Mouse (Mus musculus) G1E (cell line): Measurements from ENCODE around the gene Dnttip1. TPM values are rescaled to one million over a fixed set of nuclear protein-coding genes. Genes with fewer than 3 reads are reported as not detected.

Experiments used
- ATAC-seq: 2 replicates; pipeline ENCODE4 v1.8.0; 2016; ENCODE audit warnings: mild to moderate bottlenecking; ENCODE audit not compliant: insufficient number of reproducible peaks, poor library complexity, low FRiP score, severe bottlenecking; ENCODE audit errors: extremely low read depth
- DNase-seq: peaks from one replicate; pipeline ENCODE4 v3.0.0; 2012; ENCODE audit warnings: low spot score
- H3K27me3 ChIP-seq: 2 replicates; pipeline ENCODE4 v1.6.1; 2012; ENCODE audit warnings: mild to moderate bottlenecking, low read length, inconsistent platforms; ENCODE audit not compliant: insufficient read depth
- H3K36me3 ChIP-seq: replicated peaks from 2 replicates; pipeline ENCODE3; 2012; ENCODE audit warnings: mild to moderate bottlenecking, inconsistent platforms
- H3K4me1 ChIP-seq: 2 replicates; pipeline ENCODE4 v1.6.1; 2012; ENCODE audit warnings: low read depth, low read length, inconsistent platforms, mixed read lengths; ENCODE audit not compliant: insufficient read depth
- H3K4me3 ChIP-seq: 2 replicates; pipeline ENCODE4 v1.5.1; 2012; ENCODE audit warnings: low read depth, mild to moderate bottlenecking, inconsistent platforms, low read length, moderate library complexity, mixed read lengths
- H3K9me3 ChIP-seq: replicated peaks from 2 replicates; pipeline ENCODE4 v1.6.1; 2012; ENCODE audit warnings: inconsistent platforms
- CTCF ChIP-seq: IDR thresholded peaks from 2 replicates; pipeline ENCODE4 v1.5.1; 2012; ENCODE audit warnings: low read depth, low read length, inconsistent platforms, mixed read lengths
- GATA1 ChIP-seq: IDR thresholded peaks from 2 replicates; pipeline ENCODE4 v1.6.1; 2012; ENCODE audit warnings: borderline replicate concordance, low read length, inconsistent platforms, mixed read lengths
- GATA2 ChIP-seq: IDR thresholded peaks from 2 replicates; pipeline ENCODE4 v1.6.1; 2012; ENCODE audit warnings: low read depth, low read length, inconsistent platforms, borderline replicate concordance
- POLR2AphosphoS5 ChIP-seq: IDR thresholded peaks from 2 replicates; pipeline ENCODE4 v1.6.1; 2012; ENCODE audit warnings: low read depth, low read length, inconsistent platforms; ENCODE audit not compliant: insufficient replicate concordance
- TAL1 ChIP-seq: conservative IDR thresholded peaks from 2 replicates; pipeline ENCODE4 v1.6.1; 2012; ENCODE audit warnings: low read depth, low read length, inconsistent platforms, mixed read lengths
- polyA plus RNA-seq: library from polyadenylated mRNA; stranded (reverse); fragments of >175 nt; gene quantifications from 2 replicates; pipeline ENCODE4 v1.2.3, GENCODE M21; 2012
- total RNA-seq, 2 experiments: library from RNA; stranded (forward) in 1 of 2; stranded (reverse) in 1 of 2; fragments of 200-1000 nt in 1 of 2; fragments of >200 nt in 1 of 2; fragmentation: Nextera tagmentation in 1 of 2; gene quantifications; 2 replicates each; pipeline ENCODE4 v1.2.3; 2014 to 2017

Dnttip1 gene
- total and polyA plus RNA-seq, 3 experiments, result 23.8 to 122 (median 86.2) TPM

DNA sequence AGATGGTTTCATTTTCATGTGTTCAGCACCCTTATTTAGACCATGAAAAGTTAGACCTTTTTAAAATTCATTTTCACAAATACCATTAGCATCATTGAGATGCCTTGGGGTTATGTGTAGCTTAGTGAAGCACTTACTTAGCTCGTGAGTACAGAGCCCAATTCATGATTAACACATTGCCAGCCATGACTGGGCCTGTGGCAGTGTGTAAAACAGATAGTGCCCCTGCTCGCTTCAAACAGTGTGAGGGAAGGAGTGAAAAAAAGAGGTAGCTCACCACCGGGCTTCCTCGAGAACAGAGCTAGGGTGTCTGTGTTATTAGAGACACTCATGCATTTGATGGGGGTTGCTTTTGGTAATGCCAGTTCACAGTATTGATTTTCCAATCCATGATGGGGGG is 2.4 kb downstream of the Dnttip1 start:
- H3K36me3 ChIP-seq, result peaks cover 63% of the 10 kb centered on the region
- no peaks in the 10 kb centered on the region for H3K9me3 ChIP-seq
- no peak overlapping the region for H3K4me3 ChIP-seq
- DNase-seq (no peak), ATAC-seq (no peak)
- no peak for TF ChIP-seq POLR2AphosphoS5
- TF ChIP-seq GATA1, result no peak
- TF ChIP-seq GATA2, result no peak
- TF ChIP-seq TAL1, result no peak
- no peak for TF ChIP-seq CTCF
- peaks cover 28% of the 10 kb centered on the region for H3K4me1 ChIP-seq
- H3K27me3 ChIP-seq, result peaks cover 4% of the 10 kb centered on the region

DNA sequence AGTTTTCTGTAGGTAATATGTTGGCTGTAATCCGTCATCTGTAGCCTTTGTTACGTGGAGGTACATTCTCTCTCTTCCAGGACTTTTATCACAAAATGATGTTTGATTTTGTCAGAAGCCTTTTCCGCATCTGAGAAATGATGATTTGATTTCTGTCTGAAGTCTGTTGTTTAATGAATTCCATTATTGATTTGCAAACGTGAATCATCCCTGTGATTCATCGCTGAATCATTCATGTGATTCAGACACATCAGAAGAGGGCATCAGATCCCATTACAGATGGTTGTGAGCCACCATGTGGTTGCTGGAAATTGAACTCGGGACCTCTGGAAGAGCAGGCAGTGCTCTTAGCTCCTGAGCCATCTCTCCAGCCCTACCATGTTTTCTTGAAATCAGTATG is 3.2 kb downstream of the Dnttip1 start:
- peaks cover 28% of the 10 kb centered on the region for H3K4me1 ChIP-seq
- DNase-seq, result no peak
- TF ChIP-seq GATA1 (no peak), GATA2 (no peak), CTCF (no peak), TAL1 (no peak), POLR2AphosphoS5 (no peak)
- H3K27me3 ChIP-seq, result no peaks in the 10 kb centered on the region
- no peak overlapping the region for H3K4me3 ChIP-seq
- peaks cover 71% of the 10 kb centered on the region for H3K36me3 ChIP-seq
- no peaks in the 10 kb centered on the region for H3K9me3 ChIP-seq
- ATAC-seq, result no peak

DNA sequence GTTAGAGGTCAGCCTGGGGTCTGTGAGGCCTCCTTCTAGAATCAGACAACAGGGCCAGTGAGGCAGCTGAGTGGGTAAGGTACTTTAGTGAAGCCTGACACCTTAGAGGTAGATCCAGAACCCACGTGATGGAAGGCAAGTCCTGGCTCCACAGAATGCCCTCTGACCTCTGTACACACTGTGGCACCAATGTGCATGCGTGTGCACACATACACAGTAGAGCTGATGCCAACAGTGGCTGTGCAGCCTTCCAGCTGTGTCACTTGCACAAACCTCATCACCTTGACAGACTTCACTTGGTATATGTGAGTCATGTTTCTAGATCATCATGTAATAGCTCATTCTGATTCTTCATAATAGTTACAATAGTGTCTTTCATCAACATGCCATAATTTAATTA is 6.7 kb downstream of the Dnttip1 start:
- no peak overlapping the region for H3K4me3 ChIP-seq
- no peak for TF ChIP-seq POLR2AphosphoS5
- no peak for TF ChIP-seq GATA2
- no peak for TF ChIP-seq GATA1
- TF ChIP-seq TAL1, result no peak
- TF ChIP-seq CTCF, result no peak
- H3K36me3 ChIP-seq, result peaks cover 99% of the 10 kb centered on the region
- DNase-seq (no peak), ATAC-seq (no peak)
- H3K4me1 ChIP-seq, result peaks cover 11% of the 10 kb centered on the region
- no peaks in the 10 kb centered on the region for H3K9me3 ChIP-seq
- no peaks in the 10 kb centered on the region for H3K27me3 ChIP-seq

DNA sequence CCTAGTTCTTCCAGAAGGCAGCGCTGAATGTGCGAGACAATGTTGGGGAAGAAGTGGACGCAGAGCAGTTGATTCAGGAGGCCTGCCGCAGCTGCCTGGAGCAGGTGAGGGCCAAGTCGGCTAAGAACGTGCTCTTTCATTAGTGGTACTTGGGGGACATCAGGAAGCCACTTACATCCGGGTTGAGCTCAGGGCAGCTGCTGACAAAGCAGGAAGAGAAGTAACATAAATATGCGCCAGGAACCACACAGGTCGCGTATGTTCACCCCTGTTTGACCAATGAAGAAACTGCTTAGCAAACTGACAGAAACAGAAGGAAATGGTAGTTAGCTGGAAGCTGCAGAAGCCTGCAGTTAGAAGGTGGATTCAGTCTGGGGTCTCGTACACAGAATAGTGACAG is 8.3 kb downstream of the Dnttip1 start:
- TF ChIP-seq GATA2, result no peak
- TF ChIP-seq POLR2AphosphoS5, result no peak
- no peak for TF ChIP-seq CTCF
- no peak for TF ChIP-seq GATA1
- no peak for TF ChIP-seq TAL1
- no peaks in the 10 kb centered on the region for H3K27me3 ChIP-seq
- DNase-seq, result no peak
- H3K9me3 ChIP-seq, result no peaks in the 10 kb centered on the region
- ATAC-seq, result no peak
- H3K36me3 ChIP-seq, result peaks cover 99% of the 10 kb centered on the region
- peaks cover 16% of the 10 kb centered on the region for H3K4me1 ChIP-seq
- H3K4me3 ChIP-seq, result no peak overlapping the region

DNA sequence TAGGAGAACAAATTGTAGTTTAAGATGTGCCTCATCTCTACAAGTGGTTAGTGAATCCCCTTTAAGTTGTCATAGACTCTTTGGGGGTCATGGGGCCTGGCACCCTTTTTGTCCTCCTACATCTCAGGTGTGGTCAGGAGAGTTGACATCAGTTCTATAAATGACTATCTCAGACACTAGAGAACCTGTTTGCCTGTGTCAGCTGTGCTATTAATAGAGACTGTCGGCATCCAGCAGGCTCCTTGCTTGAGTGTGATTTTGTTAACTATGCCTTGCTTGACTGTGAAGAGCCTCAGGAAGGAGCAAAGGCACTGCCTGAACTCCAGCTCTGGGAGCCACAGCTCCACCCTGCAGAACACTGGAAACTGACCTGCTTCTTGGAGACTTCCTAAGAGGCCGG is 9.0 kb downstream of the Dnttip1 start:
- DNase-seq, result no peak
- Histone ChIP-seq H3K27me3 (no peaks in the 10 kb centered on the region), H3K36me3 (peaks cover 100% of the 10 kb centered on the region), H3K4me3 (no peak overlapping the region), H3K4me1 (peaks cover 16% of the 10 kb centered on the region), H3K9me3 (no peaks in the 10 kb centered on the region)
- no peak for ATAC-seq
- TF ChIP-seq POLR2AphosphoS5, result no peak
- no peak for TF ChIP-seq TAL1
- TF ChIP-seq CTCF, result no peak
- TF ChIP-seq GATA1, result no peak
- TF ChIP-seq GATA2, result no peak

DNA sequence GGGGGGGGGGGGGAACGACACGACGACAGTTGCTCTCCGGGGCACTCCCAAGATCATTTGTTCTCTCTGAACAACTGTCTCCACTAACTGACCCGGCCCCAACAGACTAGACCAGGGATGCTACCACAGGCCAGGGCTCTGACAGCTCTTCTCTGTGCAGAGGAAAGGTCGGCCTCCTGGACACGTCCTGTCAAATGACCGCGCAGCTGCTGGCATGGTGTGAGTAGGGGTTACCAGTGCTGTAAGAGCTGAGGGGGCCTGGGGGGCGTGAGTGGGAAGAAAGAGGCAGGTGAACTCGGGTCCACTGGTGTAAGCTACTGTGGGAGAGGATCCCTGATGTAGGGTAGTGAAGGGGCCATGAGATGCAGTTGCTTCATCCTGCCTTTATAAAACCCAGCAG is 12.1 kb downstream of the Dnttip1 start:
- DNase-seq, result no peak
- Histone ChIP-seq H3K4me1 (peaks cover 30% of the 10 kb centered on the region), H3K27me3 (no peaks in the 10 kb centered on the region), H3K36me3 (peaks cover 100% of the 10 kb centered on the region), H3K4me3 (no peak overlapping the region), H3K9me3 (no peaks in the 10 kb centered on the region)
- ATAC-seq, result no peak
- TF ChIP-seq GATA2 (no peak), POLR2AphosphoS5 (no peak), TAL1 (no peak), CTCF (no peak), GATA1 (no peak)

DNA sequence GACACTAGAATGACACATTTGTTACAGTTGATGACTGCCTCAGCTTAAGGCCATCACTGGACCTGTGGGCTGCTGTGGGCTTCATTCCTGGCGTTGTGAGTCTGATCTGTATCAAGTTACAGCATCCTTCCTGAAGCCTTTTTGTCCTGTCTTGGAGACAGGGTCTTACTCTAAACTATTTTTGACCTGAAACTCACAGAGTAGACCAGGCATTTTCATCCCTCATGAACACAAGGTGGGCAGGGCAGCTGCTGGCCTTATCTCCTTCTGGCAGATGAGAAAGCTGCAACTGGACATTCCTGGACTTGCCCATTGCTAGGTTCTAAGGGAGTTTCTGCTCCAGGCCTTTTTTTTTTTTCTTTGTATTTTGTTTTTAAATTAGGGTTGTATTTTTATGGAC is 12.9 kb downstream of the Dnttip1 start:
- Histone ChIP-seq H3K27me3 (no peaks in the 10 kb centered on the region), H3K9me3 (no peaks in the 10 kb centered on the region), H3K4me1 (peaks cover 33% of the 10 kb centered on the region), H3K4me3 (no peak overlapping the region), H3K36me3 (peaks cover 100% of the 10 kb centered on the region)
- ATAC-seq, result no peak
- DNase-seq, result no peak
- TF ChIP-seq CTCF, result no peak
- TF ChIP-seq TAL1, result no peak
- no peak for TF ChIP-seq GATA1
- TF ChIP-seq POLR2AphosphoS5, result no peak
- TF ChIP-seq GATA2, result no peak
